Mouse (Mus musculus) spleen, postnatal 14 days (tissue): ENCODE results near the gene Vamp2.

ENCODE experiments used
- DNase-seq, 2 experiments: peaks; one replicate each; pipeline ENCODE4 v3.0.0; 2021 to 2022; ENCODE audit warnings: low spot score in 2 of 2

Vamp2 gene

GRCm38 (mm10) chr11:69088103-69088855, at the start of gene Vamp2:
TSS of gene Vamp2 (plus strand) at chr11:69088490.
- peak; percentile 71 to 87 for DNase-seq

DNA sequence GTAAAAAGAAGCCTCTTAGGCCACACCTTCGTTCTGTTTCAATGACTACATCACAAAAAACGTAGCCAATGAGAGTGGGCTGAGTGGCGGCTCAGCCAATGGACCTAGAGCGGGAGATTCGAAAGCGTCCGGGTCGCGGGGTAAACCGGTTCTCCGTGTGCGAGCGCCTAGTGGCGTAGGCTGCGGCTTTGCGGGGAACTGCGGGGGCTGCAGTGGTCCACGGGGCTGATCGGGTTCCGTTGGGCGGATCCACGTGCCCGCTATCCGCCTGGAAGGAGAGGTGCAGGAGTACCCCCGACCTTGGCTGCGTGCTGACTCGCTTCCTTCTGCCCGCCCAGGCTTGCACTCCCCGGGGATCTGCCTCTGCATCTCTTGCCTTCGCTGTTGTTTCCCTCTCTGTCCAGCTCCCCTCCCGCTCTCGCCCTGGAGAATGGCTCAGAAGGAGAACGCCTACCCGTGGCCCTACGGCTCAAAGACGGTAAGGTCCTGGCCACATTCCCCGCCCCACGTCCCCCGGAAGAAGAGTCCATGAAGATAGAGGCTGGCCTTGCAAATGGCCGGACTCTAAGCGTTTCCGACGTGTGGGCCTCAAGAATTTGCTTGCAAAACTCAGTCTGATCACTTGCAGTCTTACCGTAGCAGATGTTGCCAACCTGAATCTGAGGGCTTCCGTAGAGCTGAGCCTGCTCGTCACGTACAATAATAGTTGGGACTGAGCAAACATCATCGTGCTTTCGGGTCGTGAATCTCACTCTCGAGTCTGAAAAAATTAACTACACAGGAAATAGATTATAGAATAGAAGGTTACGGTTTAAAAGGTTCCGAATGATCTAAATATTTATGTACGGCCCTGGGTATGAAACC, 42.5 kb upstream of the Vamp2 start, which contains the start of gene Aurkb:
Aurkb (plus strand) TSS at position 117 of the 864 bp plus-strand sequence.
- DNase-seq: peak; percentile 73 to 80

DNA sequence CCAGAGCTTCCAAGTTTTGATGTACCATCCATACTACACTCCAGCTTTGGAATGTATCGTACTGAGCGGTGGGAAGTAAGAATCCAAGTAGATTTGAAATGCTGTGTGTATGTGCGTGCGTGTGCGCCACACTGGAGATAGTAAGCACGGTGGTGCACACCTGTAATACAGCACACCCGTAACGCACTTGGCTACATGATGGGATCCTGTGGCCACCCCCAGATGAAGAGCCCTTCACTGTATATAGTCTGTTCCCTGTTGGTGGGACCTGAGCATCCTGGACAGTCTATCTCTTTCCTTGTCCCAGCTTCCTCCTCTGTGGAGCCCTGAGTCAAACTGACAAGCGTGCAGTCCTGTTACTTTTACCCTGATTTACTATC, 41.9 kb upstream of the Vamp2 start:
- DNase-seq: no peak

GRCm38 (mm10) chr11:69047592-69047991, 40.7 kb upstream of the Vamp2 start:
- DNase-seq: no peak

- DNase-seq: no peak
Observed at GRCm38 (mm10) chr11:69048151-69048550, 40.1 kb upstream of the Vamp2 start.

- no peak for DNase-seq
Observed at GRCm38 (mm10) chr11:69050748-69051147, 37.5 kb upstream of the Vamp2 start.

GRCm38 (mm10) chr11:69051771-69052170, 36.5 kb upstream of the Vamp2 start:
- DNase-seq: no peak

- no peak for DNase-seq
Observed at GRCm38 (mm10) chr11:69052824-69053421, 35.4 kb upstream of the Vamp2 start.

- DNase-seq: no peak
Observed at GRCm38 (mm10) chr11:69053848-69054247, 34.4 kb upstream of the Vamp2 start.

DNA sequence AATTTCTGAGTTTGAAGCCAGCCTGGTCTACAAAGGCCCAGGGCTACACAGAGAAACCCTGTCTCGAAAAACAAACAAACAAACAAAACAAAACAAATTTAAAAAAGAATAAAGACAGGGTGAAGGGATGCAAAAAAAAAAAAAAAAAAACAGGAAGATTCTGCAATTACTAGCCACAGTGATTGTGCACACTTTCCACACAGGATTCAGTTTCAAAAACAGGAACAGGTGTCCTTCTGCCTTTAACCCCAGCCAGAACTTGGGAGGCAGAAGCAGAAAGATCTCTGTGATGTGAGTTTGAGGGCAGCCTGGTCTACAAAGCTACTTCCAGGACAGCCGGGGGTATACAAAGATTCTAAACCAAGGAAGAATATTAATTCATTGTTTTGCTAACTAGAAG, 30.0 kb upstream of the Vamp2 start:
- DNase-seq: no peak

DNA sequence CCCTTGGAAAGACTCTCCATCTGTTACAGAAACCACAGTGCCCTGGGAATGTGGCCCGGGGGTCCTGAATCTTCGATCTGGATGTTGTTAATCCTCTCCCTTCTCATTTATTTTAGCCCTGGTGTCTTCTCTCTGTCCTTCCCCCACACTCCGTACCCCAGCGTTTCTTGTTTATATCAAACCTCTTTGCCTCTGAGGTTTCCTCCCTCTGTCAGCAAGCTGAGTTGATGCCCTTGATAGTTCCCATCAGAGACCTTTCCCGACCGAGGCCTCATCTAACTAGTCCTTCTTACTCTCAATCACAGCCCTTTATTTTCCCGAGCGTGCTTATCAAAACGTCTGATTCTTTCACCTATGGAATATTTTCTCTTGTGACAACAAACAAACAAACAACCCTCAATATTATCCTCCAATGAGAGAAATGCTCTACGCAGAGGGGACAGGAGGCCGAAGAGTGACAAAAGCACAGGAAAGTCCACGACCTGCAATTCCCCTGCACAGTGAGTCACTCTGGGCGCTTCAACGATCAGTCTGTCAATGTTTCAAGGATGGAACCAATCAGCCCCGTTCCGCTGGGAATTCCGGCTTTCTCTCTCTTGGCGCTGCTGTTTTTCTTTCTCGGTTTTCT, 29.4 kb upstream of the Vamp2 start:
- no peak for DNase-seq

- DNase-seq: peak; percentile 82 to 89
Observed at GRCm38 (mm10) chr11:69059357-69059974, 28.8 kb upstream of the Vamp2 start, which contains the start of gene Borcs6. TSS of gene Borcs6 (plus strand) at chr11:69059717.

DNA sequence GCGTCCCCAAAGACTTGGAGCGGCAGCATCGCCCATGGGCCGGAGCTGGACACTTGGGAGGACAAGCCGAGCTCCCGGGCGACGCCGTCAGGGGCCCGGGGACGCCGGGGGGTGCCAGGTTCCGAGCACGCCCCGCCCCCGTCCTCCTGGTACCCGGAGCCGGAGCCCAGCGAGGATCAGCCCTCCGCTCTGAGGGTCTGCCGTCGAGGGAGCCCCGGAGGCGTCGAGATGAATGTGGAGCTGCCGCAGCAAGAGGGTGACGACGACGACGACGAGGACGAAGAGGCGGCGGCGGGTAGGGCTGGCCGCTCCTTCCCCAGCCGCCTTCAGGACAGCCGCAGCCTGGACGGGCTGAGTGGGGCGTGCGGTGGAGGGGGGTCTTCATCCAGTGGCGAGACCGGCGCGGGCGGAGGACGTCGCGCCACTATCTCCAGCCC, 28.3 kb upstream of the Vamp2 start:
- DNase-seq: peak; percentile 30 to 47

- DNase-seq: no peak
Observed at GRCm38 (mm10) chr11:69060448-69061254, 27.6 kb upstream of the Vamp2 start.

DNA sequence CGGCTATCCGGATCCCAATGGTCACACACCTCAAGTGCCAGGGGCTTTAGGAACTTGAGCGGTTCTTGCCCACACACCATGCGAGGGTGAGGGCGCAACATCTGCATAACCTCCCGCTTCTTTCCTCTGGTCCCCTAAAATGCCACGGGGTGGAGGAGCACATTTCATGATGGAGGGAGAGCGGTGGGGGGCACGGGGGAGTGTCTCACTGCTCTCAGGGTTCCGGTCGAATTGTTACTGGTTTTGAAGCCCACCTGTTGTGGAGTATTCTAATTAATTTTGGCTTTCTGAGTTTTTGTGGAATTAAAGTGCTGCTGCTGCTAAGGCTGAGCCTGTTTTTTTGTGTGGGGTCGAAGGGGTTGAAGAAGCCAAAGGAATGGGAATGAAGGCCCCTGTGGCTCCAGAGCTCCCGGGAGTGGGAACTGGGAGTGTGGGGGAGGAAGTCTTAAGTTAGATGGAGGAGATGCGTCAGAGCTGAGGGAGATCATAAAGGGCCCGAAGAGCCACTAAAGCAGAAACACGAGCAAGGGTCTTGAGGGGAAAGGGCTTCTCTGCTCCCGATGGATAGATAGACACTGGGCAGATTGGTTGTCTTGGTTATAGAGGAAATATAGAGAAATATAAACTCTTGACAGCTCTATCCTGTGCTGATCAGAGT, 26.9 kb upstream of the Vamp2 start:
- no peak for DNase-seq

DNA sequence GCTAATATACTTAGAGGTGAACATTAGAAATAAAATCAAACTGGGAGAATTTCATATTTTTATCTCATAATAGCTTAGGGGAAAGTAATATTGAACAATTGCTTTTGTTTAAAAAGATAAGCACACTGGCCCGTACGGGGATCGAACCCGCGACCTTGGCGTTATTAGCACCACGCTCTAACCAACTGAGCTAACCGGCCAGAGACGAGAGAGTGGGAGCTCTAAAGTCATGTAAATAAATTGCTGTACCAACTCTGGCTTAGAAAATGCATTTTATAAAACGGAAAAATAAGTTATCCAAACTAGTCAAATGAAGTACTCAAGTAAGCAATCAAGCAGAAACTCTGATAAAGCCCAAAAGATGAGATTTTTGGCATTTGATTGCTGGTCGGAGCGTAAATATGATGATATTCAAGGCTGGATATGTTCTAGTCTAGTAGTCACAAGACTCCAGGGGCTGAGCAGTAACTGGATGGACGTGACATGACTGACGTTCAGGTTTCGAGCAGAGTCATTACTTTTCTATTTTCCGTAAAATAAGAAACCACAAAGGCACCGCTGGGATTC, 26.0 kb upstream of the Vamp2 start:
- DNase-seq: peak; percentile 61 to 70

DNA sequence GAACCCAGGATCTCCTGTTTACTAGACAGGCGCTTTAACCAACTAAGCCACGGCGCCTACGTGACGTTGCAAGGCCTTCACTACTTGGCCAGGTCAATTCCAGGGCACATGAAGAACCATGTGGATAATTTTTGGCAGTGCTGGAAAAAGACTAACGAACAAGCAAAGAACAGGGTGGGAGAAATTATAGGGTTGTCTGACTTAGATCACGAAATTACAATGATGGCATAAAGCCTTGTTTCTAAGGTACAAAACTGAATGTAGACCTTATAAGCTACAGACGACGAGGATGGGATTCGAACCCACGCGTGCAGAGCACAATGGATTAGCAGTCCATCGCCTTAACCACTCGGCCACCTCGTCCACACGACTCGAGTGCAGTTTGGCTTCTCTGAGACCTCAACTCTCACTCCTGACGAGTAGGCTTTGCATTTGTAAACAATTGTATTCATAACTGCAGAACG, 25.5 kb upstream of the Vamp2 start:
- peak; percentile 94 to 95 for DNase-seq

GRCm38 (mm10) chr11:69063413-69064201, 24.7 kb upstream of the Vamp2 start:
- peak; percentile 75 to 83 for DNase-seq
